Mouse (Mus musculus) left cerebral cortex, adult 11 months (tissue): ENCODE results near the gene Ncdn.

ENCODE experiments used
- DNase-seq: peaks from one replicate; pipeline ENCODE4 v3.0.0; 2022; ENCODE audit warnings: low spot score

Ncdn gene

GRCm38 (mm10) chr4:126707439-126707826 is 45.8 kb downstream of the Ncdn start:
- no peak for DNase-seq

GRCm38 (mm10) chr4:126706630-126707438 is 46.4 kb downstream of the Ncdn start:
- no peak for DNase-seq

GRCm38 (mm10) chr4:126696908-126697307 is 56.3 kb downstream of the Ncdn start:
- no peak for DNase-seq
